In the genomic region with DNA sequence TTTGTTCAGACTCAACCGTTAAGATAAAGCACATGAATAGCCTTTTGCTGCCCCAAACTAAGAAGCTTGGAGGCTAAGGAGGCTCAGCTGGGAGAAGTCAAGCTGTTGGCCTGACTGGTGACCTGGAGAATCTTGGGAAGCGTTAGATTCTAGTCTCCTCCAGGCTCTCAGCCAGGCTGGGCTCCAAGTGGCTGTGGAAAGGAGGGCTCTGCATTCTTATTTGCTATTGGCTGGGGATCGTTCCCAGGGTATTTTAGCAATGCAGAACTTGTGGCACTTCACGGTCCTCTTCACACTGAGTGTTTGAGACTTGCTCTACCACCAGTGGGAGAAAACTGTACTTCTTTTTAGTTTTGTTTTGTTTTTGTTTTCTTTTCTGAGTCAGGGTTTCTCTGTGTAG, we compare ENCODE assay signal across 17 mouse cellular contexts. TPM values are rescaled to one million over a fixed set of nuclear protein-coding genes. Genes with fewer than 3 reads are reported as not detected.
DNase-seq lines count a peak whose midpoint lies in the region; ATAC-seq and TF ChIP-seq lines count a peak whose summit lies in the region.
"Had no signal": no experiment of that assay in that cellular context is flagged by ENCODE, and none has a peak within 500 bp of the region (broad histone marks: within the 10 kb centered on the region; RNA-seq: fewer than 3 reads in every experiment).

No protein-coding gene starts in this region.

- H3K4me3 ChIP-seq in kidney, postnatal 0 days (replicated peaks; ENCODE audit: low read depth, low read length), result no peak overlapping the region
- H3K4me3 ChIP-seq in lung, embryonic 16.5 days (ENCODE audit: low read length), result no peak overlapping the region
- no peak overlapping the region for H3K4me3 ChIP-seq in hindbrain, postnatal 0 days (ENCODE audit: low read length)
- H3K4me3 ChIP-seq: forebrain, embryonic 12.5 days; gastrocnemius, adult 2 months; limb, embryonic 15.5 days; neural tube, embryonic 13.5 days; stomach, embryonic 15.5 days had no signal

- H3K27ac ChIP-seq in kidney, postnatal 0 days, result no peak overlapping the region
- H3K27ac ChIP-seq in lung, embryonic 16.5 days (ENCODE audit: low read length), result peak overlapping the region; percentile 75
- H3K27ac ChIP-seq in hindbrain, postnatal 0 days, result no peak overlapping the region
- H3K27ac ChIP-seq: forebrain, embryonic 12.5 days; gastrocnemius, adult 2 months; limb, embryonic 15.5 days; neural tube, embryonic 13.5 days; stomach, embryonic 15.5 days had no signal

- no peak for ATAC-seq in kidney, postnatal 0 days (replicated peaks; ENCODE audit: low FRiP score, low read depth)
- ATAC-seq in lung, embryonic 16.5 days (ENCODE audit: low read depth), result peak; percentile 92
- no peak for ATAC-seq in hindbrain, postnatal 0 days
- ATAC-seq: inflammation-experienced regulatory T-cells, adult 6 months had no signal

- H3K9me3 ChIP-seq in kidney, postnatal 0 days (replicated peaks; ENCODE audit: low read length), result no peaks in the 10 kb centered on the region
- no peaks in the 10 kb centered on the region for H3K9me3 ChIP-seq in lung, embryonic 16.5 days (ENCODE audit: control insufficient read depth, low read length)
- no peaks in the 10 kb centered on the region for H3K9me3 ChIP-seq in hindbrain, postnatal 0 days (ENCODE audit: low read length)
- H3K9me3 ChIP-seq: forebrain, embryonic 12.5 days; limb, embryonic 15.5 days; neural tube, embryonic 13.5 days; stomach, embryonic 15.5 days had no signal

- WGBS in kidney, postnatal 0 days, result 37% methylated on average over 4 of the region's 4 CpGs
- WGBS in lung, embryonic 16.5 days, result 17% methylated on average over 4 of the region's 4 CpGs
- 35% methylated on average over 4 of the region's 4 CpGs for WGBS in hindbrain, postnatal 0 days

- H3K27me3 ChIP-seq in kidney, postnatal 0 days (ENCODE audit: insufficient read depth, low read length), result no peaks in the 10 kb centered on the region
- H3K27me3 ChIP-seq in lung, embryonic 16.5 days (ENCODE audit: control insufficient read depth, insufficient read depth, low read depth, low read length), result no peaks in the 10 kb centered on the region
- no peaks in the 10 kb centered on the region for H3K27me3 ChIP-seq in hindbrain, postnatal 0 days (ENCODE audit: insufficient read depth, low read length)
- H3K27me3 ChIP-seq: forebrain, embryonic 12.5 days; limb, embryonic 15.5 days; neural tube, embryonic 13.5 days; stomach, embryonic 15.5 days had no signal

- H3K4me1 ChIP-seq in kidney, postnatal 0 days (replicated peaks; ENCODE audit: insufficient read depth, low read length), result no peaks in the 10 kb centered on the region
- H3K4me1 ChIP-seq in lung, embryonic 16.5 days (replicated peaks; ENCODE audit: control insufficient read depth, insufficient read depth, low read length), result peaks cover 11% of the 10 kb centered on the region
- no peaks in the 10 kb centered on the region; the same call in 1 of the 2 replicates for H3K4me1 ChIP-seq in hindbrain, postnatal 0 days (ENCODE audit: insufficient read depth, low read length)
- H3K4me1 ChIP-seq: forebrain, embryonic 12.5 days; neural tube, embryonic 13.5 days; stomach, embryonic 15.5 days had no signal

- no peaks in the 10 kb centered on the region for H3K36me3 ChIP-seq in kidney, postnatal 0 days (ENCODE audit: insufficient read depth, low read length)
- no peaks in the 10 kb centered on the region for H3K36me3 ChIP-seq in lung, embryonic 16.5 days (ENCODE audit: control insufficient read depth, insufficient read depth, low read length)
- H3K36me3 ChIP-seq in hindbrain, postnatal 0 days (ENCODE audit: insufficient read depth, low read length), result no peaks in the 10 kb centered on the region
- H3K36me3 ChIP-seq: forebrain, embryonic 12.5 days; limb, embryonic 15.5 days; neural tube, embryonic 13.5 days; stomach, embryonic 15.5 days had no signal

- TF ChIP-seq CTCF in kidney, postnatal 0 days (IDR thresholded peaks at IDR 0.05; ENCODE audit: low read depth), result no peak
- TF ChIP-seq CTCF in hindbrain, postnatal 0 days (IDR thresholded peaks at IDR 0.05; ENCODE audit: low read depth), result no peak

- no peak overlapping the region for H3K9ac ChIP-seq in kidney, postnatal 0 days (ENCODE audit: low read depth, low read length)
- H3K9ac ChIP-seq in lung, embryonic 16.5 days (ENCODE audit: low read length), result no peak overlapping the region
- H3K9ac ChIP-seq in hindbrain, postnatal 0 days (replicated peaks; ENCODE audit: low read length), result no peak overlapping the region
- H3K9ac ChIP-seq: forebrain, embryonic 12.5 days; limb, embryonic 15.5 days; neural tube, embryonic 13.5 days; stomach, embryonic 15.5 days had no signal

- peak; percentile 28 to 32 for DNase-seq in heart, adult 18-20 months
- DNase-seq in heart, adult 9 months (ENCODE audit: low spot score in 2 of 2), result no peak
- DNase-seq in R1 (ENCODE audit: low read depth, low spot score), result peak; percentile 10
- DNase-seq in kidney, postnatal 0 days (ENCODE audit: low spot score), result peak; percentile 74
- no peak for DNase-seq in testis, postnatal 14 days (ENCODE audit: low spot score)
- DNase-seq in right cerebral cortex, postnatal 10 days (ENCODE audit: low spot score in 2 of 2), result no peak
- no peak for DNase-seq in hindbrain, postnatal 0 days (ENCODE audit: low spot score)
- DNase-seq: adrenal gland, postnatal 14 days; cerebellum, adult 9-11 months; gastrocnemius, adult 2 months; thymus, postnatal 25 days had no signal

- no peak overlapping the region for H3K4me2 ChIP-seq in kidney, postnatal 0 days (ENCODE audit: low read length)
- H3K4me2 ChIP-seq in lung, embryonic 16.5 days (ENCODE audit: low read depth, low read length), result no peak overlapping the region
- H3K4me2 ChIP-seq in hindbrain, postnatal 0 days (ENCODE audit: low read depth, low read length), result no peak overlapping the region
- H3K4me2 ChIP-seq: forebrain, embryonic 12.5 days; limb, embryonic 15.5 days; neural tube, embryonic 13.5 days; stomach, embryonic 15.5 days had no signal

RNA-seq across cellular contexts. Expression of a gene that starts 20.2 kb away (rescaled TPM):
- 1 to 10 TPM; 8.9 to 9.1 TPM for total RNA-seq in heart, adult 18-20 months (2021)
- 26.1 and 26.7 TPM in 2 replicates for polyA plus RNA-seq in kidney, postnatal 0 days (2015; fragmentation: Nextera tagmentation; extraction: Ambion mirVana)
- 22.4 and 23.4 TPM in 2 replicates for polyA plus RNA-seq in lung, embryonic 16.5 days (2015; fragmentation: Nextera tagmentation; extraction: Ambion mirVana)
- total RNA-seq in hindbrain, postnatal 0 days (2014; rRNA removed), result 20.8 and 36.3 TPM in 2 replicates
- 11.2 and 11.7 TPM in 2 replicates for polyA plus RNA-seq in hindbrain, postnatal 0 days (2015; fragmentation: Nextera tagmentation; extraction: Ambion mirVana)

RNA-seq across cellular contexts. Expression of a gene that starts 47.3 kb away (rescaled TPM):
- total RNA-seq in heart, adult 18-20 months (2021), result 10 to 100 TPM; 20.7 to 22.5 TPM
- 17.1 and 17.8 TPM in 2 replicates for polyA plus RNA-seq in kidney, postnatal 0 days (2015; fragmentation: Nextera tagmentation; extraction: Ambion mirVana)
- polyA plus RNA-seq in lung, embryonic 16.5 days (2015; fragmentation: Nextera tagmentation; extraction: Ambion mirVana), result 19.9 and 21.7 TPM in 2 replicates
- 26.0 and 35.0 TPM in 2 replicates for total RNA-seq in hindbrain, postnatal 0 days (2014; rRNA removed)
- 14.9 and 15.8 TPM in 2 replicates for polyA plus RNA-seq in hindbrain, postnatal 0 days (2015; fragmentation: Nextera tagmentation; extraction: Ambion mirVana)

Comparison
In these comparisons a context has a peak if more than half of its experiments do, and no peak if none do; other contexts are left out.
1. DNase-seq: peak in heart, adult 18-20 months (2 of 2), R1 (single experiment) and kidney, postnatal 0 days (single experiment); none in heart, adult 9 months (0 of 2), testis, postnatal 14 days (single experiment), right cerebral cortex, postnatal 10 days (0 of 2) and hindbrain, postnatal 0 days (single experiment).